Mouse (Mus musculus) brain, embryonic 14.5 days (tissue): ENCODE measurements around the gene Pik3r3.

ENCODE experiments used
- CTCF ChIP-seq: fragments of 200-500 bp; IDR thresholded peaks from 2 replicates; pipeline ENCODE4 v1.5.1; 2012; ENCODE audit warnings: inconsistent platforms, mild to moderate bottlenecking, moderate library complexity, borderline replicate concordance; ENCODE audit not compliant: insufficient read depth, insufficient read length; ENCODE audit errors: extremely low read depth
- POLR2A ChIP-seq: fragments of 200-500 bp; IDR thresholded peaks from 2 replicates; pipeline ENCODE4 v1.6.1; 2012; ENCODE audit warnings: mild to moderate bottlenecking, inconsistent platforms, borderline replicate concordance; ENCODE audit not compliant: poor library complexity, insufficient read depth, insufficient read length, severe bottlenecking; ENCODE audit errors: extremely low read depth

- TF ChIP-seq CTCF (no peak), POLR2A (no peak)
Measured at GRCm38 (mm10) chr4:116176543-116176988, 44.9 kb upstream of the Pik3r3 start.
